Mouse (Mus musculus) liver, embryonic 13.5 days (tissue): ENCODE results near the gene Hba-a1. TPM values are rescaled to one million over a fixed set of nuclear protein-coding genes. Genes with fewer than 3 reads are reported as not detected.
"Not testable (repeated sequence)": the region's sequence is repeated elsewhere in the genome, so short reads cannot be mapped to it uniquely, and the experiment has no call there.

Experiments
- ATAC-seq: fragments of 200-750 bp; cut with Nextera tagmentation; 2 replicates; pipeline ENCODE4 v1.8.0; 2017; ENCODE audit warnings: low read depth, mild to moderate bottlenecking, moderate number of reproducible peaks, moderate library complexity
- DNase-seq: peaks from one replicate; pipeline ENCODE4 v3.0.0; 2022
- H3K27ac ChIP-seq: fragments of 300-500 bp; sonication (generic); 2 replicates; pipeline ENCODE4 v1.5.1; 2015; ENCODE audit warnings: moderate library complexity, mild to moderate bottlenecking, inconsistent platforms
- H3K27me3 ChIP-seq: fragments of 300-500 bp; sonication (generic); 2 replicates; pipeline ENCODE4 v1.6.1; 2015; ENCODE audit warnings: mild to moderate bottlenecking, inconsistent platforms
- H3K36me3 ChIP-seq: fragments of 300-500 bp; sonication (generic); 2 replicates; pipeline ENCODE4 v1.6.1; 2015; ENCODE audit warnings: mild to moderate bottlenecking, inconsistent platforms
- H3K4me1 ChIP-seq: fragments of 300-500 bp; sonication (generic); replicated peaks from 2 replicates; pipeline ENCODE4 v1.6.1; 2015; ENCODE audit warnings: inconsistent platforms
- H3K4me2 ChIP-seq: fragments of 300-500 bp; sonication (generic); 2 replicates; pipeline ENCODE4 v1.6.1; 2015; ENCODE audit warnings: inconsistent platforms, mild to moderate bottlenecking, moderate library complexity
- H3K4me3 ChIP-seq: fragments of 300-500 bp; sonication (generic); replicated peaks from 2 replicates; pipeline ENCODE4 v1.5.1; 2015; ENCODE audit warnings: mild to moderate bottlenecking, inconsistent platforms
- H3K9ac ChIP-seq: fragments of 300-500 bp; sonication (generic); 2 replicates; pipeline ENCODE4 v1.6.1; 2015; ENCODE audit warnings: mild to moderate bottlenecking, inconsistent platforms
- H3K9me3 ChIP-seq: fragments of 300-500 bp; sonication (generic); replicated peaks from 2 replicates; pipeline ENCODE4 v1.6.1; 2016; ENCODE audit warnings: inconsistent platforms
- WGBS: fragments of 180-500 bp; shearing (Covaris S2); methylation state at CpG from one replicate; pipeline ENCODE4 v1.1.7; 2015; ENCODE audit not compliant: insufficient replicate concordance; 5-methylcytosine and 5-hydroxymethylcytosine counted together
- polyA plus RNA-seq: library from polyadenylated mRNA; unstranded; fragments of >200 nt; fragmentation: Nextera tagmentation; extraction: Ambion mirVana; gene quantifications from 2 replicates; pipeline ENCODE4 v1.2.1, GENCODE M21; 2015

Gene Hba-a1
- polyA plus RNA-seq, 1 experiment from 2014 or later = 64,288 TPM

GRCm38 (mm10) chr11:32278458-32278957, 4.8 kb upstream of the Hba-a1 start:
- Histone ChIP-seq H3K27ac (peak overlapping the region; percentile 98), H3K4me2 (no peak overlapping the region), H3K27me3 (peaks cover 47% of the 10 kb centered on the region), H3K4me3 (no peak overlapping the region), H3K4me1 (peaks cover 64% of the 10 kb centered on the region), H3K9ac (peak overlapping the region; percentile 81), H3K9me3 (no peaks in the 10 kb centered on the region), H3K36me3 (no peaks in the 10 kb centered on the region)
- DNase-seq (no peak), ATAC-seq (no peak)
- 71% methylated on average over 12 of the region's 12 CpGs for WGBS

GRCm38 (mm10) chr11:32280646-32281045, 2.7 kb upstream of the Hba-a1 start:
- Histone ChIP-seq H3K36me3 (no peaks in the 10 kb centered on the region), H3K27ac (peak overlapping the region; percentile 98), H3K4me2 (peak overlapping the region; percentile 61), H3K4me1 (peaks cover 59% of the 10 kb centered on the region), H3K9ac (peak overlapping the region; percentile 81), H3K27me3 (peaks cover 47% of the 10 kb centered on the region), H3K9me3 (no peaks in the 10 kb centered on the region), H3K4me3 (peak overlapping the region; percentile 6; the same call in 1 of the 2 replicates)
- WGBS = 58% methylated on average over 2 of the region's 2 CpGs
- DNase-seq (no peak), ATAC-seq (no peak)

DNA sequence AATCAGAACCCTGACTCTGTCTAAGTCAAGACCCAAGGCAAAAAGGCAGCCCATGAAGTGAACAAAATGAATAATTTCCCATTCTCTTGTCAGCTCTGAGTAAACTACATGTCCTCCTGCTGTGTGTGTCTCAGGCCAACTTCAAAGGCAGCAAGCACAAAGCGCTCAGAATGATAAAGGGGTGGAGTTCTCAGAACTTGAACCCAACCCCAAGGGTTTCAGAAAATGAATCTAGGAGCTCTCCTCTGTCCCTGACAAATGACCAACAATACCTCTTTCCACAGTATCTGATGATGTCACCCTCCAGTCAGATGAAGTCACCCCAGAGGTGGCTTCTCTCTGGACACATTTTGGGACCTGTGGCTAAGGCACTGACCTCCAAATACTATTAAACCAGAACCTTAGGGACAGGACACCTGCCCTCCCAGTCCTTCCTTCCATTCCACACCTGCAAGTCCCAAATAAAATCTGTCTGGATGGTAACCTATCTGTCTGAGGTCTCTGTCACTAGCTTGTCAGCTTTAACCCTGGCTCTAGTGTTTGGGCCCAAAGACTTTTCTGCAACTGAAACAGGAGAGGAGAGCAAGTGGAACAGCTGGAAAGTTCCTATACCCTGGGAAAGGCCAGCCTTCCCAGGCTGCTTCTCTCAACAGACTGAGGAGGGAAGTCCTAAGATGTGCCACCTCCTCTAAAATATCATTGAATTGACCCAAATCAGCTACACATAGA, 1.7 kb upstream of the Hba-a1 start:
- no peak for DNase-seq
- peak overlapping the region; percentile 81 for H3K9ac ChIP-seq
- peak overlapping the region; percentile 61 for H3K4me2 ChIP-seq
- H3K36me3 ChIP-seq = no peaks in the 10 kb centered on the region
- H3K4me3 ChIP-seq = peak overlapping the region; percentile 5; the same call in 1 of the 2 replicates
- WGBS = 23% methylated on average over 1 of the region's 1 CpGs
- H3K27ac ChIP-seq = peak overlapping the region; percentile 98
- peaks cover 55% of the 10 kb centered on the region for H3K4me1 ChIP-seq
- no peaks in the 10 kb centered on the region for H3K9me3 ChIP-seq
- peaks cover 38% of the 10 kb centered on the region for H3K27me3 ChIP-seq
- ATAC-seq = no peak

DNA sequence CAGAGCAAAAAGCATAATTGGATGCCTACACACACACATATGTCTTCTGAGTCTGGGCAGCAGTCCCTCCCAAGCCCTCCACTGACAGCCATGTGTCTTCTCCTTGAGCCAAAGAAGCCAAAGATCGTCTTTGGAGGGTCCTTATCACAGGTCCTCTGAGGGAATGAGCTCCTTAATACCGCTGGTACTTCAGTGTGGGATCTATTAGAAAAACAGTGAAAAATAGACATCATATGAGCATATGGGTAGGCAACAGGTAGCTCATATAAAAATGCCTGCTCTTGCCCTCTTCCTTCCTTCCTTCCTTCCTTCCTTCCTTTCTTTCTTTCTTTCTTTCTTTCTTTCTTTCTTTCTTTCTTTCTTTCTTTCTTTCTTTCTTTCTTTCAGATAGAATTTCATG, 1.3 kb downstream of the Hba-a1 start:
- not testable (repeated sequence) for H3K9me3 ChIP-seq, DNase-seq, H3K36me3 ChIP-seq
- Histone ChIP-seq H3K9ac (peak overlapping the region; percentile 70), H3K4me1 (peaks cover 59% of the 10 kb centered on the region), H3K4me2 (peak overlapping the region; percentile 39), H3K27me3 (peaks cover 13% of the 10 kb centered on the region), H3K4me3 (peak overlapping the region; percentile 49), H3K27ac (peak overlapping the region; percentile 94)
- WGBS = 18% methylated on average over 2 of the region's 2 CpGs
- peak; percentile 33 for ATAC-seq

DNA sequence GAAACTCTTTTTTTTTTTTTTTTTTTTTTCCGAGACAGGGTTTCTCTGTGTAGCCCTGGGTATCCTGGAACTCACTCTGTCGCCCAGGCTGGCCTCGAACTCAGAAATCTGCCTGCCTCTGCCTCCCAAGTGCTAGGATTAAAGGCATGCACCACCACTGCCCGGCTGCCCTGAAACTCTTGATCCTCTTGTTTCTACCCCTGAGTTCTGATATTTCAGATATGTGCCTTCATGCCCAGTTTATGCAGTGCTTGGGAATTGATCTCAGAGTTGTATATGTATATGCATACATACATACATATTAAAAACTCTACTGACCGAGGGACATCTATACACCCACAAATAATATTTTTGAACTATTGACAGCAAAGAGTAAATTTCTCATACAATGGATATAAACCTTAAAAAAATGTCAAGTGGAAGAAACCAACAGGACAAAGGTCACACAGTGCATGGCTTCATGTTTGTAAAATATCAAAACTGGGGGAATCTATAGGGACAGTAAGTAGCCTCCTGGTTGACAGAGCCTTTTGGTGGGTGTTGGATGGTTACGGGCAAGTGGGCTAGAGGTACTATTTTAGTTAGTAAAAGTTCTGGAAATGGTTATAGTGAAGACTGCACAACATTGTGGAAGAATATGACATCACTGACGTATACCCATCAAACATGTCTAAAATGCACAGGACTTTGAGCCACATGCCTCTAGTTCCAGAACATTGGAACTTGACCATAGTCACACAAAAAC, 1.9 kb downstream of the Hba-a1 start:
- peaks cover 9% of the 10 kb centered on the region for H3K27me3 ChIP-seq
- peaks cover 59% of the 10 kb centered on the region for H3K4me1 ChIP-seq
- peak overlapping the region; percentile 94 for H3K27ac ChIP-seq
- 35% methylated on average over 7 of the region's 7 CpGs for WGBS
- peak overlapping the region; percentile 49 for H3K4me3 ChIP-seq
- H3K36me3 ChIP-seq = peaks cover 10% of the 10 kb centered on the region
- DNase-seq (peak; percentile 89), ATAC-seq (peak; percentile 74)
- no peaks in the 10 kb centered on the region for H3K9me3 ChIP-seq
- H3K9ac ChIP-seq = peak overlapping the region; percentile 70
- H3K4me2 ChIP-seq = peak overlapping the region; percentile 26; the same call in 1 of the 2 replicates

- H3K9me3 ChIP-seq, DNase-seq, H3K27me3 ChIP-seq, ATAC-seq: not testable (repeated sequence)
- H3K27ac ChIP-seq = peak overlapping the region; percentile 99
- H3K36me3 ChIP-seq = peaks cover 13% of the 10 kb centered on the region
- H3K4me1 ChIP-seq = peaks cover 57% of the 10 kb centered on the region
- peak overlapping the region; percentile 63 for H3K4me3 ChIP-seq
- peak overlapping the region; percentile 87 for H3K9ac ChIP-seq
- H3K4me2 ChIP-seq = peak overlapping the region; percentile 78
These were observed 2.6 kb downstream of the Hba-a1 start for GRCm38 (mm10) chr11:32285887-32286286.

DNA sequence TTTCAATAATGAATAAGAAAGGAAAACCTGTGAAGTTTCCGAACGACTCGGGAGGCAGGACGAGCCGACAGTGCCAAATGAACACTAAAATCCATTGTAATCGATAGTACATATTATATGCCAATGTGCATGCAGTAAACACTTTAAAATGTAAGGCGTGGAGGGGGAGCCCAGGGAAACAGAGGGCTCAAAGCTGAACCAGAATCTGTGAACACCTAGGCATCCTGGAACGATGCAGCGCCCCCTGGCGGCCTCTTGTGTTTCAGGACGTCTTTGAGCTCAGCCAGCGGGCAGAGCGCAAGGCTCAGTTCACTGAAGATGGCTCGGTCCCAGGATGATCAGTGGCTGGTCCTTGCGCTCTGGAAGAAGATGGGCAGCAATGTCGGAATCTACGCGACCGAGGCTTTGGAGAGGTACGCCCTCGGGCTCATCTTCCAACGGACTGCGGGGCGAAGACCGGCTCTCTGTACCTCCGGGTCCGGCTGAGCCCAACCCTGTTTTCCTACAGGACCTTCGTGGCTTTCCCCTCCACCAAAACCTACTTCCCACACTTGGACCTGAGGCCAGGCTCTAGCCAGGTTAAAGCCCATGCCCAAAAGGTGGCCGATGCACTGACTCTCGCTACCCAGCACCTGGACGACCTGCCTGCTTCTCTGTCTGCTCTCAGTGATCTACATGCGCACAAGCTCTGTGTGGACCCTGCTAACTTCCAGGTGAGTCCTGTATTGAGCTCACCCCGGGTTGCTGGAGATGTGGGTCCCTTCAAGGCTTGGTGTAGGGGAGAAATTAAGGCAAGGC, 3.6 kb downstream of the Hba-a1 start, which contains the start of gene Hbq1b:
Gene Hbq1b (plus strand): TSS at position 271 of the 798 bp plus-strand sequence.
- not testable (repeated sequence) for H3K9me3 ChIP-seq, H3K27me3 ChIP-seq, ATAC-seq
- peak; percentile 84 for DNase-seq
- Histone ChIP-seq H3K4me3 (peak within 1 kb of the TSS; percentile 63), H3K9ac (peak within 1 kb of the TSS; percentile 87), H3K4me2 (peak within 1 kb of the TSS; percentile 78), H3K36me3 (peaks cover 20% of the 10 kb centered on the region), H3K27ac (peak within 1 kb of the TSS; percentile 99), H3K4me1 (peaks cover 57% of the 10 kb centered on the region)
- 17% methylated on average over 31 of the region's 33 CpGs for WGBS

DNA sequence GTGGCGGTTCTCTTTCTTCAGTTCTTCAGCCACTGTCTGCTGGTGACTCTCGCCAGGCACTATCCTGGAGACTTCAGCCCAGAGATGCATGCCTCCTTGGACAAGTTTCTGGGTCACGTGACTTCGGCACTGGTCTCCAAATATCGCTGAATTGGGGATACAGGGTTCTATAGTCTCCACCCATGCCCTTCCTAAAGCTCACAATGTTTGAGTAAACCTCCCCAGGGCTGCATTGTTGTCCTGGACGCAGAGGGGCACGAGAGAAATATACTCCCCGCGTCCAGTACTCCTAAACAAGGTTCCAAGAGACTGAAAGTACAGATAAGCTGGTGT, 4.1 kb downstream of the Hba-a1 start:
- WGBS = 50% methylated on average over 9 of the region's 9 CpGs
- Histone ChIP-seq H3K4me3 (peak overlapping the region; percentile 63), H3K36me3 (peaks cover 20% of the 10 kb centered on the region), H3K9ac (peak overlapping the region; percentile 87), H3K4me2 (peak overlapping the region; percentile 78), H3K9me3 (no peaks in the 10 kb centered on the region), H3K27ac (peak overlapping the region; percentile 99), H3K4me1 (peaks cover 57% of the 10 kb centered on the region), H3K27me3 (peaks cover 4% of the 10 kb centered on the region; the same call in 1 of the 2 replicates)
- DNase-seq (no peak), ATAC-seq (no peak)

DNA sequence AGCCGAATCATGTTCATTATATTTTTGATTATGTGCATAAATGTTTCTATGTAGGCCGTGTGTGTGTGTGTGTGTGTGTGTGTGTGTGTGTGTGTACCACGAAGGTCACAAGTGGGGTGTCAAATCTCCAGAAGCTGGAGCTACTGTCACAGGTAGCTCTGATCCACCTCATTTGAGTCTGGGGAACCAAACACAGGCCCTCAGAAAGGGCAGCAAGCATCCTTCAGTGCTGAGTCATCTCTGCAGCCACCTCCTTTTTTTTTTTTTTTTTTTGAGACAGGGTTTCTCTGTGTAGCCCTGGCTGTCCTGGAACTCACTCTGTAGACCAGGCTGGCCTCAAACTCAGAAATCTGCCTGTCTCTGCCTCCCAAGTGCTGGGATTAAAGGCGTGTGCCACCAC, 9.5 kb downstream of the Hba-a1 start:
- peak overlapping the region; percentile 99 for H3K27ac ChIP-seq

GRCm38 (mm10) chr11:32293479-32293878, 10.2 kb downstream of the Hba-a1 start:
- Histone ChIP-seq H3K4me3 (peak overlapping the region; percentile 51; the same call in 1 of the 2 replicates), H3K9ac (peak overlapping the region; percentile 87)
- peak; percentile 13; the same call in 1 of the 2 replicates for ATAC-seq

More for the DNA sequence above, 9.5 kb downstream of the Hba-a1 start:
- not testable (repeated sequence) for ATAC-seq, H3K9me3 ChIP-seq, H3K27me3 ChIP-seq
- Histone ChIP-seq H3K4me2 (peak overlapping the region; percentile 78), H3K9ac (peak overlapping the region; percentile 87), H3K4me1 (peaks cover 72% of the 10 kb centered on the region), H3K36me3 (peaks cover 28% of the 10 kb centered on the region), H3K4me3 (peak overlapping the region; percentile 30; the same call in 1 of the 2 replicates)
- WGBS = 64% methylated on average over 4 of the region's 4 CpGs
- DNase-seq = peak; percentile 54

More at GRCm38 (mm10) chr11:32293479-32293878, 10.2 kb downstream of the Hba-a1 start:
- peaks cover 67% of the 10 kb centered on the region for H3K4me1 ChIP-seq
- H3K27ac ChIP-seq = peak overlapping the region; percentile 99
- not testable (repeated sequence) for H3K27me3 ChIP-seq, H3K9me3 ChIP-seq
- H3K36me3 ChIP-seq = peaks cover 26% of the 10 kb centered on the region
- H3K4me2 ChIP-seq = peak overlapping the region; percentile 78
- WGBS = 31% methylated on average over 3 of the region's 3 CpGs
- DNase-seq = peak; percentile 49
